ENCODE assay signal across 23 mouse cellular contexts in genomic region chr12:4729165-4729564, GRCm38 (mm10). TPM values are rescaled to one million over a fixed set of nuclear protein-coding genes. Genes with fewer than 3 reads are reported as not detected.
DNase-seq lines count a peak whose midpoint lies in the region; ATAC-seq and TF ChIP-seq lines count a peak whose summit lies in the region.
"Had no signal": no experiment of that assay in that cellular context is flagged by ENCODE, and none has a peak within 500 bp of the region (broad histone marks: within the 10 kb centered on the region; RNA-seq: fewer than 3 reads in every experiment).

No protein-coding gene starts in this region.

- H3K36me3 ChIP-seq in heart, adult 2 months (ENCODE audit: control insufficient read depth, insufficient read depth, low read length), result no peaks in the 10 kb centered on the region
- H3K36me3 ChIP-seq in heart, embryonic 11.5 days (ENCODE audit: control insufficient read depth, insufficient read depth, low read length), result no peaks in the 10 kb centered on the region
- no peaks in the 10 kb centered on the region for H3K36me3 ChIP-seq in midbrain, embryonic 11.5 days (ENCODE audit: control insufficient read depth, insufficient read depth, low read length)
- no peaks in the 10 kb centered on the region for H3K36me3 ChIP-seq in midbrain, postnatal 0 days (ENCODE audit: insufficient read depth, low read length)
- H3K36me3 ChIP-seq in stomach, postnatal 0 days (ENCODE audit: control insufficient read depth, insufficient read depth, low read length), result no peaks in the 10 kb centered on the region
- H3K36me3 ChIP-seq: embryonic facial prominence, embryonic 12.5 days; heart, embryonic 12.5 days; hindbrain, embryonic 12.5 days; lung, embryonic 15.5 days; midbrain, embryonic 12.5 days; neural tube, embryonic 13.5 days; stomach, embryonic 15.5 days had no signal

- H3K9me3 ChIP-seq in heart, embryonic 11.5 days (replicated peaks; ENCODE audit: control insufficient read depth, low read length), result no peaks in the 10 kb centered on the region
- no peaks in the 10 kb centered on the region for H3K9me3 ChIP-seq in midbrain, embryonic 11.5 days (ENCODE audit: control insufficient read depth, low read length)
- no peaks in the 10 kb centered on the region for H3K9me3 ChIP-seq in midbrain, postnatal 0 days (ENCODE audit: low read length)
- no peaks in the 10 kb centered on the region for H3K9me3 ChIP-seq in stomach, postnatal 0 days (ENCODE audit: control insufficient read depth, low read length)
- H3K9me3 ChIP-seq: embryonic facial prominence, embryonic 12.5 days; heart, embryonic 12.5 days; hindbrain, embryonic 12.5 days; lung, embryonic 15.5 days; midbrain, embryonic 12.5 days; neural tube, embryonic 13.5 days; stomach, embryonic 15.5 days had no signal

- no peaks in the 10 kb centered on the region for H3K79me2 ChIP-seq in heart, adult 2 months (replicated peaks; ENCODE audit: control insufficient read depth, insufficient read depth, low read length)

- ATAC-seq in heart, embryonic 11.5 days (replicated peaks; ENCODE audit: insufficient number of reproducible peaks, low FRiP score, low TSS enrichment), result no peak
- ATAC-seq in midbrain, embryonic 11.5 days (ENCODE audit: low FRiP score), result no peak
- ATAC-seq in midbrain, postnatal 0 days (ENCODE audit: low FRiP score), result no peak
- ATAC-seq in stomach, postnatal 0 days (ENCODE audit: low FRiP score, low TSS enrichment), result no peak
- ATAC-seq in monocyte, adult 5-6 weeks (replicated peaks; ENCODE audit: insufficient number of reproducible peaks, low FRiP score, low TSS enrichment, poor library complexity, severe bottlenecking), result no peak
- ATAC-seq: forebrain, embryonic 14.5 days; intestine, embryonic 16.5 days had no signal

- H3K27me3 ChIP-seq in heart, adult 2 months (ENCODE audit: control insufficient read depth, insufficient read depth, low read length), result no peaks in the 10 kb centered on the region
- H3K27me3 ChIP-seq in heart, embryonic 11.5 days (ENCODE audit: control insufficient read depth, insufficient read depth, low read length), result no peaks in the 10 kb centered on the region
- no peaks in the 10 kb centered on the region for H3K27me3 ChIP-seq in midbrain, embryonic 11.5 days (ENCODE audit: control insufficient read depth, insufficient read depth, low read length)
- H3K27me3 ChIP-seq in midbrain, postnatal 0 days (ENCODE audit: insufficient read depth, low read length), result no peaks in the 10 kb centered on the region
- no peaks in the 10 kb centered on the region for H3K27me3 ChIP-seq in stomach, postnatal 0 days (ENCODE audit: control insufficient read depth, insufficient read depth, low read length)
- H3K27me3 ChIP-seq: embryonic facial prominence, embryonic 12.5 days; hindbrain, embryonic 12.5 days; lung, embryonic 15.5 days; midbrain, embryonic 12.5 days; neural tube, embryonic 13.5 days; stomach, embryonic 15.5 days had no signal

- no peak overlapping the region for H3K9ac ChIP-seq in heart, adult 2 months (ENCODE audit: low read depth, low read length)
- no peak overlapping the region for H3K9ac ChIP-seq in heart, embryonic 11.5 days (ENCODE audit: low read depth, low read length)
- H3K9ac ChIP-seq in midbrain, embryonic 11.5 days (ENCODE audit: low read length), result no peak overlapping the region
- H3K9ac ChIP-seq in midbrain, postnatal 0 days (replicated peaks; ENCODE audit: low read length, poor library complexity, severe bottlenecking), result no peak overlapping the region
- no peak overlapping the region for H3K9ac ChIP-seq in stomach, postnatal 0 days (ENCODE audit: low read length)
- H3K9ac ChIP-seq: embryonic facial prominence, embryonic 12.5 days; heart, embryonic 12.5 days; hindbrain, embryonic 12.5 days; lung, embryonic 15.5 days; midbrain, embryonic 12.5 days; neural tube, embryonic 13.5 days; stomach, embryonic 15.5 days had no signal

- H3K27ac ChIP-seq in heart, adult 2 months, result no peak overlapping the region
- no peak overlapping the region for H3K27ac ChIP-seq in heart, embryonic 11.5 days (ENCODE audit: low read depth, low read length)
- H3K27ac ChIP-seq in midbrain, embryonic 11.5 days (ENCODE audit: low read depth, low read length), result no peak overlapping the region
- H3K27ac ChIP-seq in midbrain, postnatal 0 days (ENCODE audit: low read depth, low read length), result no peak overlapping the region
- no peak overlapping the region for H3K27ac ChIP-seq in stomach, postnatal 0 days (replicated peaks)
- H3K27ac ChIP-seq: embryonic facial prominence, embryonic 12.5 days; hindbrain, embryonic 12.5 days; lung, embryonic 15.5 days; macrophage; midbrain, embryonic 12.5 days; neural tube, embryonic 13.5 days; stomach, embryonic 15.5 days had no signal

- intact Hi-C loops in heart, adult 2 months (cut with DNase I), result no loop called here

- TF ChIP-seq CTCF in heart, adult 2 months (IDR thresholded peaks at IDR 0.05), result peak; percentile 25
- TF ChIP-seq CTCF in midbrain, postnatal 0 days (IDR thresholded peaks at IDR 0.05), result no peak
- peak; percentile 28 for TF ChIP-seq CTCF in stomach, postnatal 0 days (IDR thresholded peaks at IDR 0.05; ENCODE audit: low read depth)

- no peak for DNase-seq in heart, adult 2 months
- peak; percentile 86 for DNase-seq in midbrain, embryonic 11.5 days (ENCODE audit: low spot score, missing footprints)
- no peak for DNase-seq in midbrain, postnatal 0 days (ENCODE audit: low spot score)
- DNase-seq in NIH3T3 (ENCODE audit: low read depth), result peak; percentile 10
- DNase-seq in stomach, postnatal 0 days (ENCODE audit: low spot score), result no peak
- DNase-seq in right cerebral cortex, postnatal 36 days (ENCODE audit: low spot score in 2 of 2), result no peak
- DNase-seq: adrenal gland, adult 8-10 months; cerebellum, adult 8-10 months; heart, postnatal 14 days; left cerebral cortex, postnatal 4 days had no signal

- H3K4me3 ChIP-seq in heart, adult 2 months, result no peak overlapping the region
- no peak overlapping the region for H3K4me3 ChIP-seq in heart, embryonic 11.5 days (ENCODE audit: low read depth, low read length)
- H3K4me3 ChIP-seq in midbrain, embryonic 11.5 days (ENCODE audit: low read depth, low read length), result no peak overlapping the region
- no peak overlapping the region for H3K4me3 ChIP-seq in midbrain, postnatal 0 days (ENCODE audit: low read depth, low read length)
- H3K4me3 ChIP-seq in stomach, postnatal 0 days (ENCODE audit: low read depth, low read length), result no peak overlapping the region
- H3K4me3 ChIP-seq: embryonic facial prominence, embryonic 12.5 days; heart, embryonic 12.5 days; hindbrain, embryonic 12.5 days; lung, embryonic 15.5 days; midbrain, embryonic 12.5 days; neural tube, embryonic 13.5 days; stomach, embryonic 15.5 days had no signal

- no peak for TF ChIP-seq EP300 in heart, adult 2 months (IDR thresholded peaks at IDR 0.05; ENCODE audit: insufficient read depth, low read depth, low read length)
- no peak for TF ChIP-seq EP300 in stomach, postnatal 0 days (optimal IDR thresholded peaks at IDR 0.05)

- WGBS in heart, adult 2 months, result 91% methylated on average over 3 of the region's 3 CpGs
- WGBS in heart, embryonic 11.5 days (ENCODE audit: insufficient replicate concordance), result 85% methylated on average over 3 of the region's 3 CpGs
- WGBS in midbrain, embryonic 11.5 days, result 87% methylated on average over 3 of the region's 3 CpGs
- WGBS in midbrain, postnatal 0 days, result 84% methylated on average over 3 of the region's 3 CpGs
- WGBS in stomach, postnatal 0 days, result 85% methylated on average over 3 of the region's 3 CpGs

- H3K4me2 ChIP-seq in heart, embryonic 11.5 days, result no peak overlapping the region
- H3K4me2 ChIP-seq in midbrain, embryonic 11.5 days, result no peak overlapping the region
- no peak overlapping the region for H3K4me2 ChIP-seq in midbrain, postnatal 0 days (ENCODE audit: low read depth, low read length, poor library complexity, severe bottlenecking)
- no peak overlapping the region for H3K4me2 ChIP-seq in stomach, postnatal 0 days (replicated peaks; ENCODE audit: low read depth)
- H3K4me2 ChIP-seq: embryonic facial prominence, embryonic 12.5 days; heart, embryonic 12.5 days; hindbrain, embryonic 12.5 days; lung, embryonic 15.5 days; midbrain, embryonic 12.5 days; neural tube, embryonic 13.5 days; stomach, embryonic 15.5 days had no signal

- TF ChIP-seq POLR2A in heart, adult 2 months (IDR thresholded peaks at IDR 0.05; ENCODE audit: insufficient read depth, low read depth, low read length), result no peak

- H3K4me1 ChIP-seq in heart, adult 2 months (ENCODE audit: control insufficient read depth, insufficient read depth, low read length), result no peaks in the 10 kb centered on the region
- H3K4me1 ChIP-seq in heart, embryonic 11.5 days (ENCODE audit: control insufficient read depth, insufficient read depth, low read length), result no peaks in the 10 kb centered on the region
- no peaks in the 10 kb centered on the region for H3K4me1 ChIP-seq in midbrain, embryonic 11.5 days (ENCODE audit: control insufficient read depth, insufficient read depth, low read length)
- H3K4me1 ChIP-seq in midbrain, postnatal 0 days (ENCODE audit: insufficient read depth, low read length), result no peaks in the 10 kb centered on the region
- H3K4me1 ChIP-seq in stomach, postnatal 0 days (replicated peaks; ENCODE audit: control insufficient read depth, insufficient read depth), result no peaks in the 10 kb centered on the region
- H3K4me1 ChIP-seq: embryonic facial prominence, embryonic 12.5 days; heart, embryonic 12.5 days; hindbrain, embryonic 12.5 days; lung, embryonic 15.5 days; midbrain, embryonic 12.5 days; neural tube, embryonic 13.5 days; stomach, embryonic 15.5 days had no signal

RNA-seq across cellular contexts. Expression of gene Fam228a, which starts 9.1 kb away (rescaled TPM):
- not detected for total RNA-seq in heart, adult 2 months (2021)
- 0.06 and 0.18 TPM in 2 replicates for polyA plus RNA-seq in heart, adult 2 months (2012; rRNA removed)
- polyA plus RNA-seq in heart, embryonic 11.5 days (2014; fragmentation: Nextera tagmentation; extraction: Ambion mirVana), result 0.26 and 0.28 TPM in 2 replicates
- polyA plus RNA-seq in midbrain, embryonic 11.5 days (2014; fragmentation: Nextera tagmentation; extraction: Ambion mirVana), result 0.19 and 0.41 TPM in 2 replicates
- total RNA-seq in midbrain, postnatal 0 days (2014; rRNA removed), result 0.99 and 1.9 TPM in 2 replicates
- polyA plus RNA-seq in midbrain, postnatal 0 days (2015; fragmentation: Nextera tagmentation; extraction: Ambion mirVana), result 0.26 and 0.58 TPM in 2 replicates
- 0.05 and 0.19 TPM in 2 replicates for polyA plus RNA-seq in stomach, postnatal 0 days (2015; fragmentation: Nextera tagmentation; extraction: Ambion mirVana)
- total RNA-seq in monocyte, adult 5-6 weeks (2017), result 0.85 TPM in 1 of 3 replicates, not detected in the others
- polyA plus RNA-seq: macrophage had no signal

RNA-seq across cellular contexts. Expression of gene Pfn4, which starts 39.7 kb away (rescaled TPM):
- total RNA-seq in heart, adult 2 months (2021), result 1 to 10 TPM; 2.5 to 2.9 TPM
- polyA plus RNA-seq in heart, adult 2 months (2012; rRNA removed), result 1.8 and 4.3 TPM in 2 replicates
- polyA plus RNA-seq in heart, embryonic 11.5 days (2014; fragmentation: Nextera tagmentation; extraction: Ambion mirVana), result 2.9 and 3.3 TPM in 2 replicates
- 3.8 and 6.2 TPM in 2 replicates for polyA plus RNA-seq in midbrain, embryonic 11.5 days (2014; fragmentation: Nextera tagmentation; extraction: Ambion mirVana)
- 10.1 and 12.8 TPM in 2 replicates for total RNA-seq in midbrain, postnatal 0 days (2014; rRNA removed)
- 19.9 and 24.9 TPM in 2 replicates for polyA plus RNA-seq in midbrain, postnatal 0 days (2015; fragmentation: Nextera tagmentation; extraction: Ambion mirVana)
- polyA plus RNA-seq in stomach, postnatal 0 days (2015; fragmentation: Nextera tagmentation; extraction: Ambion mirVana), result 0.96 and 1.4 TPM in 2 replicates
- not detected in 3 replicates for total RNA-seq in monocyte, adult 5-6 weeks (2017)
- polyA plus RNA-seq: C2C12, macrophage had no signal

RNA-seq across cellular contexts. Expression of gene Fam228b, which starts 39.9 kb away (rescaled TPM):
- total RNA-seq in heart, adult 2 months (2021), result 1 to 10 TPM; 2.0 to 2.1 TPM
- 0.88 and 0.97 TPM in 2 replicates for polyA plus RNA-seq in heart, adult 2 months (2012; rRNA removed)
- 1.1 and 2.6 TPM in 2 replicates for polyA plus RNA-seq in heart, embryonic 11.5 days (2014; fragmentation: Nextera tagmentation; extraction: Ambion mirVana)
- 4.2 and 4.3 TPM in 2 replicates for polyA plus RNA-seq in midbrain, embryonic 11.5 days (2014; fragmentation: Nextera tagmentation; extraction: Ambion mirVana)
- 5.6 and 6.5 TPM in 2 replicates for total RNA-seq in midbrain, postnatal 0 days (2014; rRNA removed)
- polyA plus RNA-seq in midbrain, postnatal 0 days (2015; fragmentation: Nextera tagmentation; extraction: Ambion mirVana), result 7.2 and 8.7 TPM in 2 replicates
- polyA plus RNA-seq in stomach, postnatal 0 days (2015; fragmentation: Nextera tagmentation; extraction: Ambion mirVana), result 0.68 and 1.0 TPM in 2 replicates
- total RNA-seq in monocyte, adult 5-6 weeks (2017), result 0.29 to 0.57 TPM in 2 of 3 replicates, not detected in the other

Comparison
In these comparisons a context has a peak if more than half of its experiments do, and no peak if none do; other contexts are left out.
1. DNase-seq: peak in midbrain, embryonic 11.5 days (single experiment) and NIH3T3 (single experiment); none in heart, adult 2 months (0 of 2), midbrain, postnatal 0 days (single experiment), stomach, postnatal 0 days (single experiment) and right cerebral cortex, postnatal 36 days (0 of 2).